Mouse (Mus musculus): Measurements from ENCODE around the gene C1rl. TPM values are rescaled to one million over a fixed set of nuclear protein-coding genes. Genes with fewer than 3 reads are reported as not detected.
"Not testable (repeated sequence)": the region's sequence is repeated elsewhere in the genome, so short reads cannot be mapped to it uniquely, and the experiment has no call there.

The C1rl gene
- polyA plus RNA-seq, 1 experiment from 2014 or later: 0.16 TPM

DNA sequence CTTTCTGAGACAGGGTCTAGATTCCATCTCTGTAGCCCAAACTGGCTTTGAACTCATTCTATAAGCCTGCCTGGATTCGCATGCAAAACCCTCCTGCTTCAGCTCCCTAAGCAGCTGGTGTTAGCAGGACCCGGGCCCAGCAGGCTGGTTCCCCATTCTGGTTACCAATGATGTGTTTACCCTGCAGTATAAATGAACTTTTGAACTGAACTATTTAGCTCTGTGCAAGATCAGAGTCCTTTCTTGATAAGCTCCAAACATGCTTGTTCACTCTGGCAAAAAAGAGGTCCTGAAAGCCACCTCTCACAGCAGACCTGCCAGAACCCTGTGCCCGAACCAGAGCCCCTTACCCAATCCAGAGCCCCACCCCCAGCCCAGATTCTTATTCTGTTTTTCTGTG, 35.0 kb downstream of the C1rl start:
- Histone ChIP-seq H3K27me3 (ENCODE audit: control insufficient read depth, insufficient read depth, low read length) (no peaks in the 10 kb centered on the region), H3K4me2 (no peak overlapping the region), H3K36me3 (ENCODE audit: control insufficient read depth, insufficient read depth, low read length) (no peaks in the 10 kb centered on the region), H3K9me3 (replicated peaks; ENCODE audit: control insufficient read depth, low read length) (no peaks in the 10 kb centered on the region), H3K4me1 (ENCODE audit: control insufficient read depth, insufficient read depth, low read length) (no peaks in the 10 kb centered on the region), H3K9ac (ENCODE audit: low read depth, low read length) (no peak overlapping the region), H3K4me3 (ENCODE audit: low read depth, low read length) (no peak overlapping the region), H3K27ac (ENCODE audit: low read depth, low read length) (no peak overlapping the region)
- no peak for ATAC-seq (replicated peaks; ENCODE audit: insufficient number of reproducible peaks, low FRiP score, low TSS enrichment)
- 65% methylated on average over 3 of the region's 3 CpGs for WGBS (ENCODE audit: insufficient replicate concordance)

- Histone ChIP-seq H3K9ac (ENCODE audit: low read depth, low read length) (no peak overlapping the region), H3K4me3 (ENCODE audit: low read depth, low read length) (no peak overlapping the region), H3K4me2 (no peak overlapping the region), H3K27me3 (ENCODE audit: control insufficient read depth, insufficient read depth, low read length) (no peaks in the 10 kb centered on the region), H3K27ac (ENCODE audit: low read depth, low read length) (no peak overlapping the region), H3K36me3 (ENCODE audit: control insufficient read depth, insufficient read depth, low read length) (no peaks in the 10 kb centered on the region), H3K4me1 (ENCODE audit: control insufficient read depth, insufficient read depth, low read length) (no peaks in the 10 kb centered on the region), H3K9me3 (replicated peaks; ENCODE audit: control insufficient read depth, low read length) (no peaks in the 10 kb centered on the region)
- ATAC-seq (replicated peaks; ENCODE audit: insufficient number of reproducible peaks, low FRiP score, low TSS enrichment): no peak
- 70% methylated on average over 8 of the region's 8 CpGs for WGBS (ENCODE audit: insufficient replicate concordance)
These were observed 38.2 kb downstream of the C1rl start for GRCm38 (mm10) chr6:124531077-124531476.

DNA sequence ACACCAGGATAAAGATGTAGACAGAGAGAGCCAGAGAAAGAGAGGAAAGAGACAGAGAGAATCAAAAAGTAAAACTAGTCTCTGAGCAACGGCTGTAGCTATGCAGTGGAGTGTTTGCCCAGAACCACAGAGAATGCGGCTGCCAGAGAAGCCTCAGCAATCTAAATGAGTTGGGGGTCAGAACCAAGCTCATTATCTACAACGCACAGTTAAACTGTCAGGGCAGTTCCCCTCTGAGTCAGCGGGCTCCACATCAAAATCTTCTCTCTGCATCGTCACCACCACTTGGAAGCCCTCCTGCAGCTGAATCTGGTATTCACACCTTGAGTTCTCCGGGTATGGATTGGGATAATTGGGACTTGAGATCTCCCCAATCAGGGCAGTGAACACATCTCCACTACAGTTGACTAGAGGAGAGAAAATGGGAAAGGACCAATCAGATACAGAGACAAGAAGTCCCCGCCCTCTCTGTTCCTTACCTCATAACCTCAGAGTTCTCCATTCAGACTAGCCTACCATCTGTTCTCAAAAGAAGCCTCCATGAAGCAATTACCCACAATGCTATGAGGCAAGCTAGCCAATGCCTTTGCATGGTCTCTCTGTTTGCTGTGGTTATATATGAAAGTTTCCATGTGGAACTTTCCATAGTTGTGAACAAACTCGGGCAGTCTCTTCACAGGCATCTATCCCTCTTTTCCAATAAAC, 43.4 kb downstream of the C1rl start:
- H3K4me1 ChIP-seq (ENCODE audit: control insufficient read depth, insufficient read depth, low read length); H3K27me3 ChIP-seq (ENCODE audit: control insufficient read depth, insufficient read depth, low read length); H3K9ac ChIP-seq (ENCODE audit: low read depth, low read length); H3K36me3 ChIP-seq (ENCODE audit: control insufficient read depth, insufficient read depth, low read length); H3K4me2 ChIP-seq; ATAC-seq (replicated peaks; ENCODE audit: insufficient number of reproducible peaks, low FRiP score, low TSS enrichment); H3K4me3 ChIP-seq (ENCODE audit: low read depth, low read length); H3K27ac ChIP-seq (ENCODE audit: low read depth, low read length); H3K9me3 ChIP-seq (replicated peaks; ENCODE audit: control insufficient read depth, low read length): not testable (repeated sequence)
- 66% methylated on average over 8 of the region's 8 CpGs for WGBS (ENCODE audit: insufficient replicate concordance)

- H3K36me3 ChIP-seq (ENCODE audit: control insufficient read depth, insufficient read depth, low read length); H3K9ac ChIP-seq (ENCODE audit: low read depth, low read length); H3K27ac ChIP-seq (ENCODE audit: low read depth, low read length); H3K4me1 ChIP-seq (ENCODE audit: control insufficient read depth, insufficient read depth, low read length); H3K4me2 ChIP-seq; H3K9me3 ChIP-seq (replicated peaks; ENCODE audit: control insufficient read depth, low read length); ATAC-seq (replicated peaks; ENCODE audit: insufficient number of reproducible peaks, low FRiP score, low TSS enrichment); H3K27me3 ChIP-seq (ENCODE audit: control insufficient read depth, insufficient read depth, low read length); H3K4me3 ChIP-seq (ENCODE audit: low read depth, low read length): not testable (repeated sequence)
- WGBS (ENCODE audit: insufficient replicate concordance): 72% methylated on average over 2 of the region's 2 CpGs
These were observed 48.3 kb downstream of the C1rl start for GRCm38 (mm10) chr6:124541176-124541575.

DNA sequence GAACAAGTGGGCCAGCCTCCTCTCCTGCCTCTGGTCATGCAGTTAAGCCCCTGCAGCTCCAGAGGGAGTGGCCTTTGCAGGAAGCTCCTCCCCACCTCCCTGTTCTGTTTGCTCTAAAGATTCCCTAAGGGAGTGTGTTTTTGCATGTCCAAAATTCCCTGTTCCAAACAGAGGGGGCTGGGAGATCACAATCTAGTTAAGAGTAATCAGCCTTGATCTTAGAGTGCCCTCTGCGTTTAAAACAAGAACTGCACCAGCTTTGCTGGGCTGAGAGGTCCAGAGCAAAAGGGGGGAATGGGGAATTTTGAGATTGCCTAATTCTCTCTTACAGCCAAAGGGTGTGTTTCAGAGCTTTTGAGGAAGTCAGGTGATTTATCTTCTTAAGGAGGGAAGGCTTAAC, 49.4 kb downstream of the C1rl start, which contains the start of gene C1s1:
Gene C1s1 (minus strand): TSS at position 76 of the 400 bp plus-strand sequence.
- ATAC-seq (replicated peaks; ENCODE audit: insufficient number of reproducible peaks, low FRiP score, low TSS enrichment); H3K4me1 ChIP-seq (ENCODE audit: control insufficient read depth, insufficient read depth, low read length); H3K9ac ChIP-seq (ENCODE audit: low read depth, low read length); H3K4me3 ChIP-seq (ENCODE audit: low read depth, low read length); H3K9me3 ChIP-seq (replicated peaks; ENCODE audit: control insufficient read depth, low read length); H3K27ac ChIP-seq (ENCODE audit: low read depth, low read length); H3K36me3 ChIP-seq (ENCODE audit: control insufficient read depth, insufficient read depth, low read length); H3K4me2 ChIP-seq; H3K27me3 ChIP-seq (ENCODE audit: control insufficient read depth, insufficient read depth, low read length): not testable (repeated sequence)
- WGBS (ENCODE audit: insufficient replicate concordance): 0% methylated on average over 1 of the region's 1 CpGs

- H3K9ac ChIP-seq (ENCODE audit: low read depth, low read length): no peak overlapping the region
- H3K4me3 ChIP-seq (ENCODE audit: low read depth, low read length): no peak overlapping the region
- H3K4me2 ChIP-seq: no peak overlapping the region
- no peaks in the 10 kb centered on the region for H3K27me3 ChIP-seq (ENCODE audit: control insufficient read depth, insufficient read depth, low read length)
- H3K4me1 ChIP-seq (ENCODE audit: control insufficient read depth, insufficient read depth, low read length): no peaks in the 10 kb centered on the region
- ATAC-seq (replicated peaks; ENCODE audit: insufficient number of reproducible peaks, low FRiP score, low TSS enrichment): no peak
- H3K36me3 ChIP-seq (ENCODE audit: control insufficient read depth, insufficient read depth, low read length): no peaks in the 10 kb centered on the region
- H3K27ac ChIP-seq (ENCODE audit: low read depth, low read length): no peak overlapping the region
- 75% methylated on average over 5 of the region's 6 CpGs for WGBS (ENCODE audit: insufficient replicate concordance)
- no peaks in the 10 kb centered on the region for H3K9me3 ChIP-seq (replicated peaks; ENCODE audit: control insufficient read depth, low read length)
These were observed 51.6 kb downstream of the C1rl start for GRCm38 (mm10) chr6:124544466-124544865.

GRCm38 (mm10) chr6:124545425-124545824, 52.5 kb downstream of the C1rl start:
- Histone ChIP-seq H3K36me3 (ENCODE audit: control insufficient read depth, insufficient read depth, low read length) (no peaks in the 10 kb centered on the region), H3K4me1 (ENCODE audit: control insufficient read depth, insufficient read depth, low read length) (no peaks in the 10 kb centered on the region), H3K27ac (ENCODE audit: low read depth, low read length) (no peak overlapping the region), H3K4me2 (no peak overlapping the region), H3K27me3 (ENCODE audit: control insufficient read depth, insufficient read depth, low read length) (no peaks in the 10 kb centered on the region), H3K9ac (ENCODE audit: low read depth, low read length) (no peak overlapping the region), H3K4me3 (ENCODE audit: low read depth, low read length) (no peak overlapping the region), H3K9me3 (replicated peaks; ENCODE audit: control insufficient read depth, low read length) (no peaks in the 10 kb centered on the region)
- 60% methylated on average over 2 of the region's 2 CpGs for WGBS (ENCODE audit: insufficient replicate concordance)
- ATAC-seq (replicated peaks; ENCODE audit: insufficient number of reproducible peaks, low FRiP score, low TSS enrichment): no peak

GRCm38 (mm10) chr6:124547979-124548378, 55.1 kb downstream of the C1rl start:
- not testable (repeated sequence) for ATAC-seq (replicated peaks; ENCODE audit: insufficient number of reproducible peaks, low FRiP score, low TSS enrichment)
- 82% methylated on average over 3 of the region's 3 CpGs for WGBS (ENCODE audit: insufficient replicate concordance)

GRCm38 (mm10) chr6:124549023-124549550, 56.2 kb downstream of the C1rl start:
- Histone ChIP-seq H3K4me3 (ENCODE audit: low read depth, low read length) (no peak overlapping the region), H3K36me3 (ENCODE audit: control insufficient read depth, insufficient read depth, low read length) (no peaks in the 10 kb centered on the region), H3K27me3 (ENCODE audit: control insufficient read depth, insufficient read depth, low read length) (no peaks in the 10 kb centered on the region), H3K4me1 (ENCODE audit: control insufficient read depth, insufficient read depth, low read length) (no peaks in the 10 kb centered on the region), H3K27ac (ENCODE audit: low read depth, low read length) (no peak overlapping the region), H3K9me3 (replicated peaks; ENCODE audit: control insufficient read depth, low read length) (peaks cover 3% of the 10 kb centered on the region), H3K9ac (ENCODE audit: low read depth, low read length) (no peak overlapping the region), H3K4me2 (no peak overlapping the region)
- WGBS (ENCODE audit: insufficient replicate concordance): 79% methylated on average over 3 of the region's 3 CpGs
- no peak for ATAC-seq (replicated peaks; ENCODE audit: insufficient number of reproducible peaks, low FRiP score, low TSS enrichment)

More at GRCm38 (mm10) chr6:124547979-124548378, 55.1 kb downstream of the C1rl start:
- H3K36me3 ChIP-seq (ENCODE audit: control insufficient read depth, insufficient read depth, low read length); H3K4me3 ChIP-seq (ENCODE audit: low read depth, low read length); H3K4me1 ChIP-seq (ENCODE audit: control insufficient read depth, insufficient read depth, low read length); H3K9ac ChIP-seq (ENCODE audit: low read depth, low read length); H3K27me3 ChIP-seq (ENCODE audit: control insufficient read depth, insufficient read depth, low read length); H3K27ac ChIP-seq (ENCODE audit: low read depth, low read length); H3K9me3 ChIP-seq (replicated peaks; ENCODE audit: control insufficient read depth, low read length); H3K4me2 ChIP-seq: not testable (repeated sequence)
